Mouse (Mus musculus) ES-E14 (cell line): ENCODE results near the gene Nt5m.

Source experiments
- CHD2 ChIP-seq: IDR thresholded peaks from 2 replicates; pipeline ENCODE4 v1.6.1; 2014; ENCODE audit warnings: mild to moderate bottlenecking, low read depth, low read length, inconsistent platforms
- HCFC1 ChIP-seq: IDR thresholded peaks from 2 replicates; pipeline ENCODE4 v1.6.1; 2012; ENCODE audit warnings: low read length, inconsistent platforms, borderline replicate concordance; ENCODE audit not compliant: insufficient read depth
- MAFK ChIP-seq: IDR thresholded peaks from 2 replicates; pipeline ENCODE4 v1.6.1; 2014; ENCODE audit warnings: mild to moderate bottlenecking, low read depth, low read length, inconsistent platforms; ENCODE audit not compliant: insufficient read depth
- ZNF384 ChIP-seq: IDR thresholded peaks from 2 replicates; pipeline ENCODE4 v1.6.1; 2012; ENCODE audit warnings: low read depth, low read length, inconsistent platforms

- TF ChIP-seq CHD2 (no peak), ZNF384 (no peak), MAFK (no peak), HCFC1 (no peak)
These were observed 61.7 kb downstream of the Nt5m start for GRCm38 (mm10) chr11:59900995-59901394.
